Mouse (Mus musculus) midbrain, embryonic 10.5 days (tissue): ENCODE measurements around the gene Usp4. TPM values are rescaled to one million over a fixed set of nuclear protein-coding genes. Genes with fewer than 3 reads are reported as not detected.

Experiments used
- DNase-seq: peaks from one replicate; pipeline ENCODE4 v3.0.0-alpha.2; 2017; ENCODE audit warnings: low spot score
- H3K27ac ChIP-seq: fragments of 300-500 bp; sonication (generic); replicated peaks from 2 replicates; pipeline ENCODE4 v1.5.1; 2016; ENCODE audit warnings: mild to moderate bottlenecking
- H3K27me3 ChIP-seq: fragments of 300-500 bp; sonication (generic); 2 replicates; pipeline ENCODE4 v1.6.1; 2016; ENCODE audit warnings: low read depth, mild to moderate bottlenecking; ENCODE audit not compliant: poor library complexity, severe bottlenecking
- H3K36me3 ChIP-seq: fragments of 300-500 bp; sonication (generic); 2 replicates; pipeline ENCODE4 v1.6.1; 2016; ENCODE audit warnings: mild to moderate bottlenecking, moderate library complexity
- H3K4me1 ChIP-seq: fragments of 300-500 bp; sonication (generic); 2 replicates; pipeline ENCODE4 v1.6.1; 2016
- H3K4me3 ChIP-seq: fragments of 300-500 bp; sonication (generic); 2 replicates; pipeline ENCODE4 v1.5.1; 2016; ENCODE audit warnings: mild to moderate bottlenecking, moderate library complexity
- H3K9me3 ChIP-seq: fragments of 300-500 bp; sonication (generic); replicated peaks from 2 replicates; pipeline ENCODE4 v1.6.1; 2016; ENCODE audit warnings: mild to moderate bottlenecking
- WGBS: fragments of 180-500 bp; shearing (Covaris S2); methylation state at CpG from one replicate; pipeline ENCODE4 v1.1.7; 2016; 5-methylcytosine and 5-hydroxymethylcytosine counted together
- polyA plus RNA-seq: library from polyadenylated mRNA; unstranded; fragments of >200 nt; fragmentation: Nextera tagmentation; extraction: Ambion mirVana; gene quantifications from 2 replicates; pipeline ENCODE4 v1.2.1, GENCODE M21; 2016

The Usp4 gene
- polyA plus RNA-seq, 1 experiment from 2014 or later = 119 TPM

DNA sequence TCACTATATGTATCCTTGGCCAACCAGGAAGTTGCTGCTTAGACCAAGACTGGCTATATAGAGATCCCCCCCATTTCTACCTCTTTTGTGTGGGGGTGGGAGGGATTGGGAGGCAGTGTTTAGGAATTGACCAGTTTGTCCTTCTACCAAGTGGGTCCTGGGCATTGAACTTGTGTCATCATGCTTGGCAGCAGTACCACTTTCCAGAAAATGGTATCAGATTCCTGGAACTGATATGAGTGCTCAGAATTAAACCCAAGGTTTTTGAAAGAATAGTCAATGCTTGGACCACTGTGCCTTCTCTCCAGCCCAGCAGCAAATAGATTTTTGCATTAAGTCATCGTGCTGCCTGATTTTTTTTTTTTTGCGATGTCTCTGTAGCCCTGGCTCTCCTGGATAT, 21.8 kb upstream of the Usp4 start:
- DNase-seq = no peak
- Histone ChIP-seq H3K36me3 (peaks cover 94% of the 10 kb centered on the region), H3K27ac (no peak overlapping the region), H3K4me3 (no peak overlapping the region), H3K9me3 (no peaks in the 10 kb centered on the region), H3K27me3 (no peaks in the 10 kb centered on the region), H3K4me1 (no peaks in the 10 kb centered on the region)
- WGBS = 99% methylated on average over 2 of the region's 2 CpGs

DNA sequence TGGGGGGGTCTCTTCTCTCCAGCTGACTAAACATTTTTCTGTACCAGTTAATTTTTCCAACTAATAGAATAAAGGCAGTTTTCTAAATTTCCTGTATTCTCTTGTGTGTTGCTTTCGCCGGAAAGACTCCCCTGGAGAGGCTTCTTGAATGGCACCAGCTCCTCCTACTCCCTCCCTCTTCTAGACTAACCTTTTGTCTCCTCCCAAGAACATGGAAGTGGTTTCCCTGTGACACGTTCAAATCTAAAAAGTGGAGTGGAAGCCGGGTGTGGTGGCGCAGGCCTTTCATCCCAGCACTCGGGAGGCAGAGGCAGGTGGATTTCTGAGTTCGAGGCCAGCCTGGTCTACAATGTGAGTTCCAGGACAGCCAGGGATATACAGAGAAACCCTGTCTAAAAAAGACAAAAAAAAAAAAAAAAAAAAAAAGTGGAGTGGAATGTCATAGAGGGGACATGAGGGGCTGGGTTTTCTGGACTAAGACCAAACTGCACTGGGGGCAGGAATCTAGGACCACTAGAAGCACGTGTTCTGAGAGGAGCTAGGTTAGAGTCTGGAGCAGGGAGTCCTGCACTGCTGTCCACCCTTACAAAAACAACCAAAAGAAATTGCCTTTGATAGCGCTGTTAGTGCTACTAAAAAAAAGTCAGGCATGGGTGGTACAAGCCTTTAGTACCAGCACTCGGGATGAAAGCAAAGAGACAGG, 9.7 kb upstream of the Usp4 start:
- peaks cover 50% of the 10 kb centered on the region for H3K36me3 ChIP-seq
- 72% methylated on average over 10 of the region's 10 CpGs for WGBS
- H3K27ac ChIP-seq = peak overlapping the region; percentile 91
- peaks cover 38% of the 10 kb centered on the region for H3K4me1 ChIP-seq
- H3K4me3 ChIP-seq = no peak overlapping the region
- no peaks in the 10 kb centered on the region for H3K9me3 ChIP-seq
- no peaks in the 10 kb centered on the region for H3K27me3 ChIP-seq
- no peak for DNase-seq

DNA sequence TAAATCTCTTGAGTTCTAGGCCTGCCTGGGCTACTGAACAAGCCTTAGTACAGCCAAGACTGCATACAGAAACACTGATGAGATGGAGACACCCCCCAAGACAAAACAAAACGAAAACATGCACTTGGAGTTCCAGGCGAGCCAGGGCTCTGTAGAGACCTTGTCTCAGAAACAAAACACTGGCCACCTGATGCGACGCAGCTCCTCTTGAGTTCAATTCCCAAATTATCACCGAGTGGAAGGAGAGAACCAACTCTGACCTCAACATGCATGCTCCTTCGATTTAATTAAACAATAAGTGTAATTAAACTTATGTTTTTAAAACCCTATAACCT, 9.1 kb upstream of the Usp4 start:
- H3K36me3 ChIP-seq = peaks cover 45% of the 10 kb centered on the region
- H3K27ac ChIP-seq = peak overlapping the region; percentile 91
- H3K9me3 ChIP-seq = no peaks in the 10 kb centered on the region
- peak; percentile 37 for DNase-seq
- H3K4me3 ChIP-seq = peak overlapping the region; percentile 77
- 34% methylated on average over 6 of the region's 6 CpGs for WGBS
- no peaks in the 10 kb centered on the region for H3K27me3 ChIP-seq
- peaks cover 38% of the 10 kb centered on the region for H3K4me1 ChIP-seq

DNA sequence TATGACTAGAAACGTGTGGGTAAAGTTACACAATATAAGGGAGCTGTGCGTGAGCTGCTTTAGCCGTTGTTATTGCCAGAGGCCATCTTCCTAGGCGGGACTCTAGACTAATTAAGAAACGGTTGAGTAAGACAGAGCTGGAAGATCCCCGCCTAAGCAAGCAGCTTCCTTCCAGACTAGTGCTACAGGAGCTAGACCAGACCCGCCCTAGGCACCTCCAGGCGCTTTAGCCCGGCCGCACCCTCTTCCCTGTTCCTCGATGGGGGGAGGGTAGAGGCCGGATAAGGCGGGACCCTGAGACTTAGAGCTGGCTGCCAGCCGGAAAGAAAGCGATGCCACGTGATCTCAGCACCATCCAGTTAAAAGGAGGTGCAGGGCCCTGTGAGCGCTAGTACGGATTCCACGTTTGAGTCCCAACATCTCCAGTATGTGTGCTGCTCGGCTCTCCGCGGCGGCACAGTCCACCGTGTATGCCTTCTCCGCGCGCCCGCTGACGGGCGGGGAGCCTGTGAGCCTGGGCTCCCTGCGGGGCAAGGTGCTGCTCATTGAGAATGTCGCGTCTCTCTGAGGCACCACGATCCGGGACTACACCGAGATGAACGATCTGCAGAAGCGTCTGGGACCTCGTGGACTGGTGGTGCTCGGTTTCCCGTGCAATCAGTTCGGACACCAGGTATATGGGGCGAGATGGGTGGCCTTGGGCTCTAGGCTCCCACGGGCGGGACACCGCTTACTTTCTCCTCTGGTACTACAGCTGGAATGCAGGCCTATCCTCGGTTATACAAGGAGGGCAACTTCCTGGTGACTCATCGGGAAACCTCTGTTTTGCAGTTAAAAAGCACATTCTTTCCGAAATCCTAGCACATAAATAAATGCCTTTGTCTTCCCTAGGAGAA, 8.5 kb upstream of the Usp4 start, which contains the start of gene Gpx1:
Gene Gpx1, plus strand, starts transcription at position 18 of the 896 bp plus-strand sequence.
- H3K4me3 ChIP-seq = peak within 1 kb of the TSS; percentile 77
- 1% methylated on average over 49 of the region's 49 CpGs for WGBS
- H3K27me3 ChIP-seq = no peaks in the 10 kb centered on the region
- H3K4me1 ChIP-seq = peaks cover 38% of the 10 kb centered on the region
- peaks cover 38% of the 10 kb centered on the region for H3K36me3 ChIP-seq
- peak within 1 kb of the TSS; percentile 91 for H3K27ac ChIP-seq
- no peaks in the 10 kb centered on the region for H3K9me3 ChIP-seq
- DNase-seq = peak; percentile 91

DNA sequence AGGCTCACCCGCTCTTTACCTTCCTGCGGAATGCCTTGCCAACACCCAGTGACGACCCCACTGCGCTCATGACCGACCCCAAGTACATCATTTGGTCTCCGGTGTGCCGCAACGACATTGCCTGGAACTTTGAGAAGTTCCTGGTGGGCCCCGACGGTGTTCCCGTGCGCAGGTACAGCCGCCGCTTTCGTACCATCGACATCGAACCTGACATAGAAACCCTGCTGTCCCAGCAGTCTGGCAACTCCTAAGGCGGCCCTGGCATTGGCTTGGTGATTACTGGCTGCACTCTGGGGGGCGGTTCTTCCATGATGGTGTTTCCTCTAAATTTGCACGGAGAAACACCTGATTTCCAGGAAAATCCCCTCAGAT, 7.8 kb upstream of the Usp4 start:
- peak; percentile 34 for DNase-seq
- H3K36me3 ChIP-seq = peaks cover 31% of the 10 kb centered on the region
- no peaks in the 10 kb centered on the region for H3K27me3 ChIP-seq
- peak overlapping the region; percentile 91 for H3K27ac ChIP-seq
- H3K4me3 ChIP-seq = peak overlapping the region; percentile 77
- 17% methylated on average over 20 of the region's 20 CpGs for WGBS
- H3K9me3 ChIP-seq = no peaks in the 10 kb centered on the region
- H3K4me1 ChIP-seq = peaks cover 38% of the 10 kb centered on the region

DNA sequence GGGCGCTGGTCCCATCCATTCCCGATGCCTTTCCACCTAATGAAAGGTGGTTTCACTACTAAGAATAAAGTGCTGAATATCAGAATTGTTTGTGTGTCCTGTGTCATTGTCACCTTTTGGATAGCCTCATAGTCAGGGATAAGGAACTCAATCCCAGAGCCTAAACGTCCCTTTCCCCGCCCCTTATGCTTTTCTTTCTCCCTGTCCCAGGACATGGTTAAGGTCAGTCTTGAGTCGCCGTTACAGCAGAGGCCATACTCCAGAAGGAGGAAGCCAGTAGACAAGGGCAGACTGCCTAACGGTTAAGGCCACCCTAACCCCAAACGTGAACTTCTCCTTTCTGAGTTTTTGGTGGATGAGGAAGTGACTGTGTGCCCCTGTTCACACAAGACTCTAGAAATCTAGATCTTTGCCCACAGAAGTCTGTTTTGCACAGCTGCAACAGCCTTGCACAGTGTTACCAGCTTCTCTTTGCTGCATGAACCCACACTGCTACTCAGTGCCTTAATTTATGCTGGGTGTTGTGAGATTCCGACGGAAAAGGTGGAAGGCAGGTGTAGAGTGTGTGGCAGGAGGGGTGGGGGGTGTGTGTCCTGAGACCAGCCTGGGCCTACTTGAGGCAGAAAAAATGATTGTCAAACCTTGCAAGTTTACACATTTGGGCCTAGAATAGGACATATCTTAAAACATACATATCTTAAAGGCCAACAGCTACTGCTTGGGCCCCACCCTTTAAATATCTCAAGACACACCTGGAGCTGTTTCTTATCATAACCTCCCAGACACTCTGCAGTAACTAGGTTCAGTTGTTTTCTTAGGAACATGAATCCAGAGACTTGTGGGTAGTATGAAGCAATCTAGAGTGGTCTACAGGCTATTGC, 7.2 kb upstream of the Usp4 start:
- no peak for DNase-seq
- Histone ChIP-seq H3K4me3 (peak overlapping the region; percentile 77), H3K27me3 (no peaks in the 10 kb centered on the region), H3K4me1 (peaks cover 38% of the 10 kb centered on the region), H3K27ac (peak overlapping the region; percentile 91), H3K36me3 (peaks cover 25% of the 10 kb centered on the region), H3K9me3 (no peaks in the 10 kb centered on the region)
- 75% methylated on average over 10 of the region's 10 CpGs for WGBS

DNA sequence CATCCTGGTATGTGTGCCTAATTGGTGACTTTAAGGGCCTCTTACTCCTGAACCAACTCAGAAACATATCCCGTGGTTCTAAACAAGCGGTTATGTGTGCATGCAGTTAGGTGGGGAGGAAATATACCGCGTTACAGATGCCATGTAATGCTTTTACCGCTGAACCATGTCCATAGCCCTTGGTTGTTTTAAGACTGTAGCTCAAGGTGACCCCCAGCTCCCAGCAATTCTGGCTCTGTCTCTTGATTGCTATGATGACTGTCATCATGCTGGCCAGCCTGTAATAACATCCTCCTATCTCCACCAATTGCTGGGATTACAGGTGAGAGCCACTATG, 6.5 kb upstream of the Usp4 start:
- 87% methylated on average over 5 of the region's 5 CpGs for WGBS
- H3K9me3 ChIP-seq = no peaks in the 10 kb centered on the region
- no peak overlapping the region; the same call in 1 of the 2 replicates for H3K27ac ChIP-seq
- peaks cover 42% of the 10 kb centered on the region for H3K4me1 ChIP-seq
- no peak for DNase-seq
- H3K27me3 ChIP-seq = no peaks in the 10 kb centered on the region
- H3K4me3 ChIP-seq = no peak overlapping the region; the same call in 1 of the 2 replicates
- peaks cover 19% of the 10 kb centered on the region for H3K36me3 ChIP-seq

DNA sequence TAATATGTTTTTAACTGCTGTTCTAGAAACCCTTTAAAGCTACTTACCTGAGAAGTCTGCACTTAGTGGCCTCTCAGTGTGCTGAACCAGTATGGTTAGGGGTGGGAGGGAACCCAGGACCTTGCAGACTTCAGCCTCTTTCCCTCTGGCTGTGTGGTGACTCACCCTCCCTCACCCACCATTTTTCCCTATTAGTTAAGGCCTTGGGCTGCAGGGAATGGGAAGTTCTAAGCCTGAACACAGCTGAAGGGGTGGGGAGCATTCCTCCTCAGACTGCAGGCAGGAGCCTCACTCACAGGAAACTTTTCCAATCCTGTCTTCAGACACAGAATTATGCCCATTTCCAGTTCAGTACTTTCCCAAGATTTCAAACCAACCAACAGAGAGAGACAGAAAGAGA, 5.9 kb upstream of the Usp4 start:
- Histone ChIP-seq H3K27ac (no peak overlapping the region), H3K27me3 (no peaks in the 10 kb centered on the region), H3K9me3 (no peaks in the 10 kb centered on the region), H3K4me1 (peaks cover 49% of the 10 kb centered on the region), H3K4me3 (no peak overlapping the region), H3K36me3 (peaks cover 13% of the 10 kb centered on the region)
- no peak for DNase-seq

DNA sequence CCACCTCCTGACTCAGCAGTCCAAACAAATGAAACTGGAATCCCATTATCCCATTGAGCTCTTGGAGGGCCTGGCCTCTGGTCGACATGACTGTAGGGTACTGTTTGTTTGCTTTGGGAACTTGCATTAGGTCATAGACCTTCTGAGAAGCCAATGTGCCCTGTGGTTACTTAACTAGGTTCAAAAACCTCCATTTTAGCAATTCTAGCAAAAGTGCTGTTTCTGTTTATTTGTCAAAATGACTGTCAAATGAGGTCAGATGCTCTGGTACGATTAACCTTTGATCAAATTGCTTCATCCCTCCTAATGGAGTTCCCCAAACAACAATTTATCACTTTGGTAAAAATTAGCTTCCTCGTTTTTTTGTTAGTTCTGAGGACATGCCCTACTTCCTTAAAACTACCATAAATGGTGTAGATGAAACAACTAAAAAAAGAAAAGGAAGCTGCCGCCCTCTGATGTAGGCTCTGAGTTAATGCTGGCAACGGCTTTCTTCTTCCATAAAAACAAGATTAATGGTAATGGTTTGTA, 5.3 kb upstream of the Usp4 start:
- H3K4me3 ChIP-seq = no peak overlapping the region
- peaks cover 52% of the 10 kb centered on the region for H3K4me1 ChIP-seq
- H3K27ac ChIP-seq = no peak overlapping the region
- peaks cover 13% of the 10 kb centered on the region for H3K36me3 ChIP-seq
- WGBS = 59% methylated on average over 5 of the region's 5 CpGs
- DNase-seq = no peak
- no peaks in the 10 kb centered on the region for H3K27me3 ChIP-seq
- H3K9me3 ChIP-seq = no peaks in the 10 kb centered on the region

DNA sequence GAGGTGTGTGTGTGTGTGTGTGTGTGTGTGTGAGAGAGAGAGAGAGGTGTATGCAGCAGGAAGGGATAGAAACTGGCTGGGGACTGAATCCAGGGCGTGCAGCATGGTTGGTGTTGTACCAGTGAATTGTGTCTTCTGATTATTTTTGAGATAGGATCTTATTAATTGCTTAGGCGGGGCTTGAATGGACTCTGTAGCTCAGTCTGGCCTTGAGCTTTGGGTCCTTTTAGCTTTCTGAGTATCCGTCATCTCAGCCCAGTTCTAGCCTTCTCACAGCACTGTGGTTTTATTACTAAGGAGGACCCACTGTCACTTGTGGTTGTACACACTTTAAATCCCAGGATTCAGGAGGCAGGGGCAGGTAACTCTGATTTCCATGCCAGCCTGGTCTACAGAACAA, 4.3 kb upstream of the Usp4 start:
- no peak for DNase-seq
- H3K27me3 ChIP-seq = no peaks in the 10 kb centered on the region
- no peaks in the 10 kb centered on the region for H3K9me3 ChIP-seq
- H3K4me3 ChIP-seq = no peak overlapping the region
- peaks cover 52% of the 10 kb centered on the region for H3K4me1 ChIP-seq
- peaks cover 4% of the 10 kb centered on the region; the same call in 1 of the 2 replicates for H3K36me3 ChIP-seq
- no peak overlapping the region for H3K27ac ChIP-seq
- WGBS = 83% methylated on average over 3 of the region's 3 CpGs

DNA sequence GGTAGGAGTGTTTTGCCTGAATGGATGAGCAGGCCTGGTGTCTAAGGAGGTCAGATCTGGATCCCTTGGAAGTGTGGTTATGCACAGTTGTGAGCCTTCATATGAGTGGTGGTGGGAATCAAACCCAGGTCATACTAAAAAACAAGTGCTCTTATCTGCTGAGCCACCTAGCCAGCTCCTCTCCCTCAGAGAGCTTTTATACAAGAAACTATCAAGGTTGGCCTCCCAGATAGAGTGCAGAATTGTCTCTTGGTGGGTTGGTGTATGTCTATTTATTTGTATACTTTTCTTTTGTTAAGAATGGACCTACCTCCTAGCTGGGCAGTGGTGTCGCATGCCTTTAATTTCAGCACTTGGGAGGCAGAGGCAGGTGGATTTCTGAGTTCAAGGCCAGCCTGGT, 3.8 kb upstream of the Usp4 start:
- Histone ChIP-seq H3K36me3 (peaks cover 2% of the 10 kb centered on the region; the same call in 1 of the 2 replicates), H3K27me3 (no peaks in the 10 kb centered on the region), H3K4me3 (no peak overlapping the region), H3K4me1 (peaks cover 52% of the 10 kb centered on the region), H3K27ac (no peak overlapping the region), H3K9me3 (no peaks in the 10 kb centered on the region)
- 90% methylated on average over 1 of the region's 1 CpGs for WGBS
- no peak for DNase-seq

DNA sequence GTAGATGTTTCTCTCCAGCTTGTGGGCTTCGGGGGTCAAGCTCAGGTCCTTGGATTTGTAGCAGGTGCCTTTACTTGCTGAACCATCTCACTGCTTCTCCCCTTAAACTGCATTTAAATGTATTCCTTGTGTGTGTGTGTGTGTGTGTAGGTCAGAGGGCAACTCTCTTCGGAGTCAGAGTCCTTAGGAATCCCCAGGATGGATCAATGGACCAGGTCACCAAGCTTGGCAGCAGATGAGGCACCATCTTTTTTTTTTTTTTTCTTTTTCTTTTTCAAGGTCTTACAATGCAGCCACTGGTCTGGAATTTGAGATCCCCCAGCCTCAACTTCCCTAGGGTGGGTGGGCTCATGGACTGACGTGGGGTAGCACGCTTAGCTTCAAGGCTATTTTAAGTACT, 3.2 kb upstream of the Usp4 start:
- no peak overlapping the region for H3K4me3 ChIP-seq
- DNase-seq = no peak
- H3K4me1 ChIP-seq = peaks cover 56% of the 10 kb centered on the region
- WGBS = 81% methylated on average over 4 of the region's 4 CpGs
- H3K9me3 ChIP-seq = no peaks in the 10 kb centered on the region
- no peak overlapping the region for H3K27ac ChIP-seq
- peaks cover 2% of the 10 kb centered on the region for H3K36me3 ChIP-seq
- no peaks in the 10 kb centered on the region for H3K27me3 ChIP-seq
